Mouse (Mus musculus) heart, adult 9 months (tissue): ENCODE results near the gene Mansc4.

Source experiments
- DNase-seq, 2 experiments: peaks; one replicate each; pipeline ENCODE4 v3.0.0; 2022; ENCODE audit warnings: low spot score in 2 of 2

Gene Mansc4

DNA sequence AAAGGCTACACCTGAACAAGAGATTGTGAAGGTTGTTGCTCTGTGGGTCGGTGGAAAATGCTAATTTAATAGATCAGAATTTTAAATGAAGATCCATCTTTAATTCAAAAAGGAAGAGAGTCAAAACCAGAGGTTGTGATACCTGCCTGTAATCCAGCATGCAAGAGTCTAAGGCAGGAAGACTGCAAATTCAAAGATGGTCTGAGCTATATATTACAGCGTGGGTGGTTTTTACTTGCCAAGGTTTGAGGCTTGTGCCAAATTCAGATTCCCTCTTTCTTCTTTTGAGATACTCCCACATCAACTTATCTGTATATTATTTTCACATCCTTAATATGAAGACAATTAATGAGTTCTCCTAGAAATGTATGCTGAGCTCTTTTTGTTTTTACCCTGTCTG, 58.4 kb downstream of the Mansc4 start:
- DNase-seq, result no peak
